Mouse (Mus musculus) kidney, embryonic 14.5 days (tissue): Measurements from ENCODE around the gene Rassf4. TPM values are rescaled to one million over a fixed set of nuclear protein-coding genes. Genes with fewer than 3 reads are reported as not detected.

ENCODE experiments used
- ATAC-seq: fragments of 200-750 bp; cut with Nextera tagmentation; 2 replicates; pipeline ENCODE4 v1.8.0; 2017; ENCODE audit warnings: moderate number of reproducible peaks, mild to moderate bottlenecking, moderate TSS enrichment, moderate library complexity; ENCODE audit not compliant: low FRiP score, low TSS enrichment
- H3K27ac ChIP-seq: fragments of 300-500 bp; sonication (generic); 2 replicates; pipeline ENCODE4 v1.5.1; 2014; ENCODE audit warnings: low read depth, mild to moderate bottlenecking, low read length, moderate library complexity, mixed read lengths
- H3K27me3 ChIP-seq: fragments of 300-500 bp; sonication (generic); 2 replicates; pipeline ENCODE4 v1.6.1; 2014; ENCODE audit warnings: mild to moderate bottlenecking, low read length; ENCODE audit not compliant: control insufficient read depth, insufficient read depth
- H3K36me3 ChIP-seq: fragments of 300-500 bp; sonication (generic); 2 replicates; pipeline ENCODE4 v1.6.1; 2014; ENCODE audit warnings: low read length, mixed read lengths; ENCODE audit not compliant: control insufficient read depth, insufficient read depth
- H3K4me1 ChIP-seq: fragments of 300-500 bp; sonication (generic); 2 replicates; pipeline ENCODE4 v1.6.1; 2014; ENCODE audit warnings: low read length, mixed read lengths; ENCODE audit not compliant: control insufficient read depth, insufficient read depth
- H3K4me2 ChIP-seq: fragments of 300-500 bp; sonication (generic); replicated peaks from 2 replicates; pipeline ENCODE4 v1.6.1; 2014; ENCODE audit warnings: low read depth, mild to moderate bottlenecking, low read length
- H3K4me3 ChIP-seq: fragments of 300-500 bp; sonication (generic); 2 replicates; pipeline ENCODE4 v1.5.1; 2014; ENCODE audit warnings: mild to moderate bottlenecking, low read length
- H3K9ac ChIP-seq: fragments of 300-500 bp; sonication (generic); 2 replicates; pipeline ENCODE4 v1.6.1; 2014; ENCODE audit warnings: low read depth, mild to moderate bottlenecking, low read length, moderate library complexity
- H3K9me3 ChIP-seq: fragments of 300-500 bp; sonication (generic); 2 replicates; pipeline ENCODE4 v1.6.1; 2016; ENCODE audit warnings: low read length; ENCODE audit not compliant: control insufficient read depth
- WGBS: fragments of 180-500 bp; shearing (Covaris S2); extraction: QIAGEN DNeasy Blood & Tissue Kit; methylation state at CpG from one replicate; pipeline ENCODE4 v1.1.7; 2014; 5-methylcytosine and 5-hydroxymethylcytosine counted together
- polyA plus RNA-seq: library from polyadenylated mRNA; unstranded; fragments of >200 nt; fragmentation: Nextera tagmentation; extraction: Ambion mirVana; gene quantifications from 2 replicates; pipeline ENCODE4 v1.2.1, GENCODE M21; 2014

The Rassf4 gene
- polyA plus RNA-seq, 1 experiment from 2014 or later: 5.4 TPM

DNA sequence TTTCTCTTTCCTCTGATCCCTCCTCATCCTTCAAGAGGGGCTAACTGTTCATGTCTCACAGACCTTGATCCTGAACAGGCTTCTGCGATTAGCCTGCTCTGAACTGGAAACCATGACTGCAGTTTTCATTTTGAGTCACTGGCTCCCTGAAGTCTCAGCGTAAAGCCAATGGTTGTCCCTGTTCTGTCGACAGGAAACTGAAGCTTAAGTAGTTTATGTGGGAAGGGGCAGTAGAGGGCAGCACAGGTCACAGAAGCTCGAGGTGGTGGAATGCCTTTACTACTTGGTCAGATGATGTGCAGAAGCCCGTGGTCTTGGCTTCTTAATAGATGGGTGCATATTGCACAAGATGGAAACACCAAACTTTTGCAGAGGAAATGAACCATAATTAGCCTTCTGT lies 38.3 kb upstream of the Rassf4 start:
- Histone ChIP-seq H3K4me1 (no peaks in the 10 kb centered on the region), H3K36me3 (no peaks in the 10 kb centered on the region), H3K4me2 (no peak overlapping the region), H3K27ac (no peak overlapping the region), H3K4me3 (no peak overlapping the region), H3K9ac (no peak overlapping the region), H3K9me3 (no peaks in the 10 kb centered on the region), H3K27me3 (no peaks in the 10 kb centered on the region)
- no peak for ATAC-seq
- 12% methylated on average over 5 of the region's 5 CpGs for WGBS

DNA sequence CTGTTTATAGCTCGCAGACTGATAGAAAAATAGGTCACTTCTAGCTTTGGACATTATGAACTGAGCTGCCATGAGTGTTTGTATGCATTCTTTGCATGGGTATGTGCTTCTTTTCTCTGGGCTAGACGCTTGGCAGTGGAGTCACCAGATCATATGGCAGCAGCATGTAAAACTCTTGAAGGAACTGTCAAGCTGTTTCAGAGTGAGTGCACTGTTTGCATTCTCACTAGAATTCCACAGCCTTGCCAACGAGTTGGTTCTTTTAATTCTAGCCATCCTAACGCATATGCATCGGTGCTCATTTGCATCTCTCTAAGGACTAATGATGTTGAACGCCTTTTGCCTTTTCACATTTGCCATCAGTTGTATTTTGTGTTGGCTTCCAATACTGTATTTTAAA lies 30.6 kb upstream of the Rassf4 start:
- Histone ChIP-seq H3K4me3 (no peak overlapping the region), H3K27me3 (no peaks in the 10 kb centered on the region), H3K4me2 (no peak overlapping the region), H3K36me3 (no peaks in the 10 kb centered on the region), H3K27ac (no peak overlapping the region), H3K9ac (no peak overlapping the region), H3K4me1 (no peaks in the 10 kb centered on the region), H3K9me3 (no peaks in the 10 kb centered on the region)
- WGBS: 78% methylated on average over 6 of the region's 6 CpGs
- no peak for ATAC-seq

DNA sequence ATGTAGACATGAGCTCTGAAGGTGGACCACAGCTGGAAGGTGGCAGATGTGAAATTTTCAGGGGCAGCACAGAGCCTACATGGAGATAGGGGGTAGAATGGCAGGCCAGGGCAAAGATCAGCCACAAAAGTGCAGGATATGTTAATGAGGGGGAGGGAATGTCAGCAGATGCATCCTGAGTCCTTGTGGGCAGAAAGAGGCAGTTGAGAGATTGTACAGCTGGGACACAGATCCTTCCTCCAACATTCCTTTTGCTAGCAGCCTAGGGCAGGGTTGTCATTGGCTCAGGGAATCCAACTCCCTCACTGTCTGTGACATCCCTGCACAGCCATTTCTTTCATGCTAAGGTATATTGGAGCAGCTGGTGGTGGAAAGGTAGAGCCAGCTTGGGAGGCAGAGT lies 27.1 kb upstream of the Rassf4 start:
- Histone ChIP-seq H3K36me3 (no peaks in the 10 kb centered on the region), H3K27me3 (no peaks in the 10 kb centered on the region), H3K9ac (no peak overlapping the region), H3K9me3 (no peaks in the 10 kb centered on the region), H3K4me2 (no peak overlapping the region), H3K4me3 (no peak overlapping the region), H3K27ac (no peak overlapping the region), H3K4me1 (no peaks in the 10 kb centered on the region)
- no peak for ATAC-seq

DNA sequence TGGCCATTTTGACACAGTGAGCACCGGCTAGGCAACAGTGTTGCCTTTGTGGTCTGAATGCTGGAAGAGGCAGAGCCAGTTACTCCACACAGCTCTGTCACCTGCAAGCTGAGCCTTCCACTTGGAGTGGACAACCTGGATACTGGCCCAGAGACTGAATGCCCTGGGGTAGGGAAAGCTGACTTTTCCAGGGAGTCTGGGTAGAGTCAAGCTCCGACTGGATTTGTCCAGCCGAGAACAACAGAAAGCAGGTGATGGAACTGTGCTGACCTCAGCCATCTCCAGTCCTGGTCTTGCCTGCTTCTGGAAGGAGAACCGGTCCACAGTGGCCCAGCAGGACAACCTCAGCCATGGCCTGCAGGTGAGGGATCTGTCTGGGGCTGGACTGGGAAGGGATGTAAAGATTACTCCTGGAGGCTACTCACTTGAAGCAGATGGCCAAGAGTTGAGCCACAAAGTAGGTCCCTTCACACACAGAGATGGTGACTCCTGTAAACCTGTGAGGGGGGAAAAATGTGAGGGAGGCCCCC lies 24.2 kb upstream of the Rassf4 start:
- 87% methylated on average over 4 of the region's 4 CpGs for WGBS
- Histone ChIP-seq H3K27ac (no peak overlapping the region), H3K9ac (no peak overlapping the region), H3K9me3 (no peaks in the 10 kb centered on the region), H3K36me3 (no peaks in the 10 kb centered on the region), H3K4me1 (no peaks in the 10 kb centered on the region), H3K4me3 (no peak overlapping the region), H3K27me3 (no peaks in the 10 kb centered on the region), H3K4me2 (no peak overlapping the region)
- ATAC-seq: no peak

DNA sequence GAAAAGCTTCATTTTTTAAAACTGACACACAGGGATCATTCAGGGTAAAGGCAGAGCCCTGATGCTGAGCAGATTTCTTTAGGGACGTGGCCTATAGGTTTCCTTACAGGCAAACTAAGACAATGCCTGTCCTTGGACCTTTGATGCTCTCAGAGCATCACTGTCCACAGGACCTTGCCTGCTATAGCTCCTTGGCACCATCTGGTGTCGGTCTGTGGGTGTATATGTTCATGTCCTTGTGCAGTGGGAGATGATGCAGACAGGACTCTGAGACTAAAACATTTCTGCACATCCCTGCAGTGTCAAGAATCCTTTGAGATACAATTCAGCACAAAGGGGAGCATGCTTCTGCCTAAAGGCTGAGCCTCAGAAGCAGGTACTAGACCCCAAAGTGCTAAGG lies 23.7 kb upstream of the Rassf4 start:
- Histone ChIP-seq H3K9ac (no peak overlapping the region), H3K4me3 (no peak overlapping the region), H3K4me1 (no peaks in the 10 kb centered on the region), H3K9me3 (no peaks in the 10 kb centered on the region), H3K4me2 (no peak overlapping the region), H3K36me3 (no peaks in the 10 kb centered on the region), H3K27ac (no peak overlapping the region), H3K27me3 (no peaks in the 10 kb centered on the region)
- 47% methylated on average over 2 of the region's 2 CpGs for WGBS
- ATAC-seq: no peak

DNA sequence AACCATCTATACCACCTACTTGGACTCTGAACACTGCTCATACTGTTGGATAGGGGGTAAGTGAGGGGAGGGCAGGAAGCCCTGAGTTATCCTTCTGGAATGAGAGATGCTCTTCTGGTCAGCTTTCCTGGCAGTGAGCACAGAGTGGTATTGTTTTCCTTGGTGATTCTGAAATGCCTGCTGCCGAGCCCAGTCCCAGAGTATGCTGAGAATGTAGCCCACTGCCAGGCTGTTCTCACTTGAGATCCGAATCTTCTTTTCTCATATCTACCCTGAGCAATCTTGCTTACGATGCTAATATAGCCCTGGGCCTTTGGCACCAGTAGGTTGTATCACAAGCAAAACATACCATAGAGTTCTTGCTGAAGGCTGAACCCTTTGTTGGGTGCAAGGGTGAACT lies 20.6 kb upstream of the Rassf4 start:
- H3K36me3 ChIP-seq: no peaks in the 10 kb centered on the region
- H3K4me3 ChIP-seq: no peak overlapping the region
- no peaks in the 10 kb centered on the region for H3K4me1 ChIP-seq
- no peak for ATAC-seq
- H3K27me3 ChIP-seq: no peaks in the 10 kb centered on the region
- no peaks in the 10 kb centered on the region for H3K9me3 ChIP-seq
- H3K9ac ChIP-seq: no peak overlapping the region
- no peak overlapping the region for H3K27ac ChIP-seq
- 81% methylated on average over 3 of the region's 3 CpGs for WGBS
- no peak overlapping the region for H3K4me2 ChIP-seq

DNA sequence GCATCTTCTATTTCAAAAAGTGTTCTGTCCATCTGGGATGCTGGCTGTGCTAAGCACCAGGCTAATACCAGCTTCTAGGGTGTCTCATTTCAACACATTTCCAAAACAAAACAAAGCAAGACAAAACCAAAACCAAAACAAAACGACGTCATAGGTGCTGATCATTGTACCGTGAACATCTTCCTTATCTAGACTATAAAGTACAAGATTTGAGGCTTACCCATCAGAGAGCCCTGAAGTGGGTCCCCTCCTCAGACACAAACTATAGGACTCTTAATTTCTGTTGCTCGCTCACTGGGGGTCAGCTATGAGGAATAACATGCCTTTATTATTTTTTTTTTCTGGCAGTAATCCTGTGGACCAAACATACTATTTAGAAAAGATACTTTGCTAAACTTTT lies 19.9 kb upstream of the Rassf4 start:
- no peak overlapping the region for H3K27ac ChIP-seq
- no peak overlapping the region for H3K4me2 ChIP-seq
- no peak overlapping the region for H3K9ac ChIP-seq
- H3K27me3 ChIP-seq: no peaks in the 10 kb centered on the region
- WGBS: 73% methylated on average over 4 of the region's 4 CpGs
- ATAC-seq: no peak
- H3K9me3 ChIP-seq: no peaks in the 10 kb centered on the region
- H3K36me3 ChIP-seq: no peaks in the 10 kb centered on the region
- H3K4me1 ChIP-seq: no peaks in the 10 kb centered on the region
- H3K4me3 ChIP-seq: no peak overlapping the region

DNA sequence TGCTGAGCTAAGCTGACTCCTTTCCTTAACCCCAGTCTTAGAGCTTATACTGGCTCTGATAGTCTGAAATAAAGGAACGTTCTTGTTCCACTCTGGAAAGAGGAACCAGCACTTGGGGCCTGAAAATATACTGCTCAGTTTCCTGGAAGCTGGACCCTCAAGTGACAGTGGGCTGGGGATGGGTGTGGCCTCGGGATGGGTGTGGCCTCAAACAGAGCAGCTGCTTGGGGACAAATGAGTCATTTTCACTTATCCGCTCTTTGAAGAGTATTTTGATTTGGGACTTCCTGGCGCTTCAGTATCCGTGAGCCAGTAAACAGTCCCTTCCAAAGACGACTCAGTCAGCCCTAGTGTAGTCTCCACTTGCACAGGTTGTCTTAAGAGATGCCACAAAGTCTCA lies 8.6 kb upstream of the Rassf4 start:
- 47% methylated on average over 6 of the region's 6 CpGs for WGBS
- H3K36me3 ChIP-seq: no peaks in the 10 kb centered on the region
- H3K9me3 ChIP-seq: no peaks in the 10 kb centered on the region
- H3K4me1 ChIP-seq: no peaks in the 10 kb centered on the region
- H3K9ac ChIP-seq: no peak overlapping the region
- H3K4me3 ChIP-seq: no peak overlapping the region
- ATAC-seq: no peak
- no peak overlapping the region for H3K27ac ChIP-seq
- H3K27me3 ChIP-seq: no peaks in the 10 kb centered on the region; the same call in 1 of the 2 replicates
- H3K4me2 ChIP-seq: no peak overlapping the region

DNA sequence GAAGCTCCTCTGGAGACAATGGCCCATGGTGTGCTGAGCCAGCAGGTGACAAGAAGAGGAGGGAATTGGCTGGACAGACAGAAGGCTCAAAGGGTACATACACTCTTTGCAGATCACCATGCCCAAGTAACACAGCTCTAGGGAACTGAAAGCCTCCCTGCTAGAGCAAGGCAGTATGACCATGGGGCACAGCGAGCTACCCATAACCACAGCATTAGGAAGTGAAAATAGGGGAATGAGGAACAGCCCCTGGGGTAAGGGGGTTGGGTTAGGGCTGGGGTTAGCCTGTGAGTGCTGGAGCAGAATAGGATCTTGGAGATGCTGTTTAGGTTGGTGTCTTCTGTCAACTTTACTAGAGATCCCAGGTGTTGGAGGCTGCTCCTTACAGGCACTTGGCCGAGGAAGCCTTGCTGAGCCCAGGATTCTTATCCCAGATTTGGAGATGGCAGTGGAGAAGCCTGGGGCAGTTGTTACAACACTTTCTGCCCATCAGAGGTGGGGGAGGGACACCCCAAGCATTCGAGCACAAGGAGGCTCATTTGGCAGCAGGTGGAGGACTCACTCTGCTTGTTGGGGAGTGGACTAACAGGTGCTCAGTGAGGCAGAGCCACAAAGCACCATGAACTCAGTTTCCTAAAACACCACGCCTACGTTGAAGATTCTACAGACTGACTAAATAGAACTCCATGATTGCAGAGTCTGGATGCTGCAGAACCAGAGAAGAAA lies 6.0 kb upstream of the Rassf4 start:
- Histone ChIP-seq H3K9me3 (no peaks in the 10 kb centered on the region), H3K4me3 (no peak overlapping the region), H3K36me3 (no peaks in the 10 kb centered on the region), H3K9ac (no peak overlapping the region), H3K4me2 (no peak overlapping the region), H3K4me1 (no peaks in the 10 kb centered on the region), H3K27me3 (no peaks in the 10 kb centered on the region; the same call in 1 of the 2 replicates), H3K27ac (no peak overlapping the region)
- WGBS: 60% methylated on average over 5 of the region's 5 CpGs
- no peak for ATAC-seq
